Mouse (Mus musculus): ENCODE measurements around the gene Olfr1115. TPM values are rescaled to one million over a fixed set of nuclear protein-coding genes. Genes with fewer than 3 reads are reported as not detected.
"Not testable (repeated sequence)": the region's sequence is repeated elsewhere in the genome, so short reads cannot be mapped to it uniquely, and the experiment has no call there.

Olfr1115 gene
- polyA plus RNA-seq (2012; fragmentation: generic; extraction: Trizol): not detected

DNA sequence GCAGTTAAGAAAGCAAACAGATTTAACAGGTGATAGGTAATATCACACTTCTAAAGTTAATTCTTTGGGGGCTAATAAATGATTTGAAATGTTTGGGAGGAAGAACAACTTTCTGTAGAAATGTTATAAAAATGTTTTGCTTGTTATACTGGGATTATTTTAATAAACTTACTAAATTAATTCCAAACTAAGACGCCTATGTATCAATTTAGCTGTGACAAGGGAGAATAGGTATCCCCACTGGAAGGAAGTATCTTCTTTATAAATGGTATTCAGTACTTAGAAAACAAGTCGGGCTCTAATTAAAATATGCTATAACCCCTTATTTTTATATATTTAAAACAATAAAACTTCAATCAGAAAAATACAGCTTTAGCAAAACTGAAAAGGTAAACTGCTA lies at the start of gene Olfr1115:
Gene Olfr1115 (plus strand): TSS at position 301 of the 400 bp plus-strand sequence.
- H3K4me2 ChIP-seq (ENCODE audit: low read depth): no peak within 1 kb of the TSS
- H3K4me3 ChIP-seq: no peak within 1 kb of the TSS

DNA sequence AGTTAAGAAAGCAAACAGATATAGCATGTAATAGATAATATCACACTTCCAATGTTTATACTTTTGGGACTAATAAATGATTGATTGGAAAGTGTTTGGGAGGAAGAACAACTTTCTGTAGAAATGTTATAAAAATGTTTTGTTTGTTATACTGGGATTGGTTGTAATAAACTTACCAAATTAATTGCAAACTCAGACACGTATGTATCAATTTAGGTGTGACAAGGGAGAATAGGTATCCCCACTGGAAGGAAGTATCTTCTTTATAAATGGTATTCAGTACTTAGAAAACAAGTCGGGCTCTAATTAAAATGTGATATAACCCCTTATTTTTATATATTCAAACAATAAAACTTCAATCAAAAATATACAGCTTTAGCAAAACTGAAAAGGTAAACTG lies 39.1 kb upstream of the Olfr1115 start, which contains the start of gene Olfr1113:
Gene Olfr1113 (plus strand): TSS at position 301 of the 400 bp plus-strand sequence.
- no peak for TF ChIP-seq TCF12 (IDR thresholded peaks at IDR 0.05; ENCODE audit: insufficient read depth, poor library complexity, severe bottlenecking)
- TF ChIP-seq USF1 (IDR thresholded peaks at IDR 0.05; ENCODE audit: low read depth): no peak
- no peak for TF ChIP-seq POLR2AphosphoS2 (IDR thresholded peaks at IDR 0.05; ENCODE audit: insufficient read length, low read depth)
- no peak for TF ChIP-seq MYOD1 (IDR thresholded peaks at IDR 0.05; ENCODE audit: control insufficient read depth in 1 of 3, insufficient read length in 2 of 3, low read depth in 2 of 3)
- no peak for TF ChIP-seq E2F4 (IDR thresholded peaks at IDR 0.05; ENCODE audit: insufficient read depth)
- no peak for TF ChIP-seq POLR2A (IDR thresholded peaks at IDR 0.05; ENCODE audit: insufficient read length, low read depth)
- no peak for TF ChIP-seq CEBPB (IDR thresholded peaks at IDR 0.05; ENCODE audit: insufficient read depth, poor library complexity, severe bottlenecking)
- no peak for TF ChIP-seq SRF (IDR thresholded peaks at IDR 0.05; ENCODE audit: control insufficient read depth, insufficient read length, low read depth)
- no peak for TF ChIP-seq MYOG (IDR thresholded peaks at IDR 0.05; ENCODE audit: control insufficient read depth in 1 of 3, insufficient read depth in 1 of 3, insufficient read length in 2 of 3, low read depth in 2 of 3)
- no peak within 1 kb of the TSS for H3K4me2 ChIP-seq (ENCODE audit: low read depth)

More for the DNA sequence above, at the start of gene Olfr1115:
- TF ChIP-seq TCF3 (IDR thresholded peaks at IDR 0.05; ENCODE audit: insufficient read length, low read depth) (no peak), POLR2AphosphoS2 (IDR thresholded peaks at IDR 0.05; ENCODE audit: insufficient read length, low read depth) (no peak), POLR2A (IDR thresholded peaks at IDR 0.05; ENCODE audit: insufficient read length, low read depth) (no peak), TCF12 (IDR thresholded peaks at IDR 0.05; ENCODE audit: insufficient read depth, poor library complexity, severe bottlenecking) (no peak), MAX (IDR thresholded peaks at IDR 0.05; ENCODE audit: low read depth) (no peak), E2F4 (IDR thresholded peaks at IDR 0.05; ENCODE audit: insufficient read depth) (no peak), REST (IDR thresholded peaks at IDR 0.05; ENCODE audit: insufficient read depth, insufficient read length) (no peak), CEBPB (IDR thresholded peaks at IDR 0.05; ENCODE audit: insufficient read depth, poor library complexity, severe bottlenecking) (no peak), SRF (IDR thresholded peaks at IDR 0.05; ENCODE audit: control insufficient read depth, insufficient read length, low read depth) (no peak), MYOD1 (IDR thresholded peaks at IDR 0.05; ENCODE audit: control insufficient read depth in 1 of 3, insufficient read length in 2 of 3, low read depth in 2 of 3) (no peak), USF1 (IDR thresholded peaks at IDR 0.05; ENCODE audit: low read depth) (no peak), MYOG (IDR thresholded peaks at IDR 0.05; ENCODE audit: control insufficient read depth in 1 of 3, insufficient read depth in 1 of 3, insufficient read length in 2 of 3, low read depth in 2 of 3) (no peak)
- no peaks in the 10 kb centered on the region for H3K79me2 ChIP-seq (ENCODE audit: control insufficient read depth, insufficient read depth)
- no peaks in the 10 kb centered on the region for H3K27me3 ChIP-seq (ENCODE audit: control insufficient read depth, insufficient read depth, insufficient read length)
- no peaks in the 10 kb centered on the region for H3K36me3 ChIP-seq (ENCODE audit: control insufficient read depth, insufficient read depth)
- H3ac ChIP-seq (ENCODE audit: control insufficient read depth, insufficient read length): no peak within 1 kb of the TSS

DNA sequence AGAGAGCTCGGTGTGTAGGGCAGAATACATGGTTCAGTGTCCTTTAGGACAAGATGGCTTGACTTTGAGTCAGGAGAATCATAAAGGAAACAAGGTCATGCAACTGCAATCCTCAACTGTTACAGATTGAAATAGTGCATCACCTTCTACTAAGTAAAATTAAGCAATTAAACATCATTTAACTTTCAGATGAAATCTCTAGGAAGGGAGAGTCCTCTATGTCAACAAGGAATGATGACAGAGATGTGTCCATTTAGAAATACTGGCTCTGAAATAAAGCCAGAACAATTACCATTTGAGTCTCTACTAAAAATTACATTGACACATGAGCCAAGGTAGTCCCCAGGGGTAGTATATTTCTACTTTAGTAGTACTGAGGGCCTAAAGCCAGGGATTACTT lies 19.4 kb downstream of the Olfr1115 start, which contains the start of gene Olfr1116:
Gene Olfr1116 (plus strand): TSS at position 301 of the 400 bp plus-strand sequence.
- Histone ChIP-seq H3K79me2 (ENCODE audit: control insufficient read depth, insufficient read depth) (no peaks in the 10 kb centered on the region), H3K36me3 (ENCODE audit: control insufficient read depth, insufficient read depth) (no peaks in the 10 kb centered on the region), H3ac (ENCODE audit: control insufficient read depth, insufficient read length) (no peak within 1 kb of the TSS), H3K27me3 (ENCODE audit: control insufficient read depth, insufficient read depth, insufficient read length) (no peaks in the 10 kb centered on the region), H3K4me2 (ENCODE audit: low read depth) (no peak within 1 kb of the TSS), H3K4me3 (no peak within 1 kb of the TSS)
- TF ChIP-seq MAX (IDR thresholded peaks at IDR 0.05; ENCODE audit: low read depth) (no peak), TCF12 (IDR thresholded peaks at IDR 0.05; ENCODE audit: insufficient read depth, poor library complexity, severe bottlenecking) (no peak), E2F4 (IDR thresholded peaks at IDR 0.05; ENCODE audit: insufficient read depth) (no peak), POLR2AphosphoS2 (IDR thresholded peaks at IDR 0.05; ENCODE audit: insufficient read length, low read depth) (no peak), USF1 (IDR thresholded peaks at IDR 0.05; ENCODE audit: low read depth) (no peak), POLR2A (IDR thresholded peaks at IDR 0.05; ENCODE audit: insufficient read length, low read depth) (no peak), CEBPB (IDR thresholded peaks at IDR 0.05; ENCODE audit: insufficient read depth, poor library complexity, severe bottlenecking) (no peak), TCF3 (IDR thresholded peaks at IDR 0.05; ENCODE audit: insufficient read length, low read depth) (no peak), REST (IDR thresholded peaks at IDR 0.05; ENCODE audit: insufficient read depth, insufficient read length) (no peak), MYOG (IDR thresholded peaks at IDR 0.05; ENCODE audit: control insufficient read depth in 1 of 3, insufficient read depth in 1 of 3, insufficient read length in 2 of 3, low read depth in 2 of 3) (no peak), MYOD1 (IDR thresholded peaks at IDR 0.05; ENCODE audit: control insufficient read depth in 1 of 3, insufficient read length in 2 of 3, low read depth in 2 of 3) (no peak), SRF (IDR thresholded peaks at IDR 0.05; ENCODE audit: control insufficient read depth, insufficient read length, low read depth) (no peak)

More for the DNA sequence above, 39.1 kb upstream of the Olfr1115 start, which contains the start of gene Olfr1113:
- H3K27me3 ChIP-seq (ENCODE audit: control insufficient read depth, insufficient read depth, insufficient read length): no peaks in the 10 kb centered on the region
- no peaks in the 10 kb centered on the region for H3K36me3 ChIP-seq (ENCODE audit: control insufficient read depth, insufficient read depth)
- H3K4me3 ChIP-seq: no peak within 1 kb of the TSS
- H3K79me2 ChIP-seq (ENCODE audit: control insufficient read depth, insufficient read depth): no peaks in the 10 kb centered on the region
- no peak within 1 kb of the TSS for H3ac ChIP-seq (ENCODE audit: control insufficient read depth, insufficient read length)

DNA sequence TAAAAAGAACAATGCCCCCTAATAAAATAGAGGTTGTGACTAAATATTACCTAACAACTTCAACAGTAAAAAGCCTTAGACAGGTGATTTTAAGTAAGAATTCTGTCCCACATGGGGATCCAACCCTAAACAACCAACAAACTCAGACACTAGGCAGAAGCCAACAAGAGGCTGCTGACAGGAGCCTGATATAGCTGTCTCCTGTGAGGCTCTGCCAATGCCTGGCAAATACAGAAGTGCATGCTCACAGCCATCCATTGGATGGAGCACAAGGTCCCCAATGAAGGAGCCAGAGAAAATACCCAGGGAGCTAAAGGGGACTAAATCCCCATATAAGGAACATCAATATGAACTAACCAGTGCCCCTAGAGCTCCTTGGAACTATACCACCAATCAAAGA lies 46.2 kb downstream of the Olfr1115 start:
- not testable (repeated sequence) for H3K4me3 ChIP-seq; H3K36me3 ChIP-seq (ENCODE audit: control insufficient read depth, insufficient read depth); H3K79me2 ChIP-seq (ENCODE audit: control insufficient read depth, insufficient read depth); H3K27me3 ChIP-seq (ENCODE audit: control insufficient read depth, insufficient read depth, insufficient read length); H3K4me2 ChIP-seq (ENCODE audit: low read depth); H3ac ChIP-seq (ENCODE audit: control insufficient read depth, insufficient read length)

Other genes with a start within 250 kb of the Olfr1115 start
- not detected for gene Olfr1102, start 249.6 kb upstream of the Olfr1115 start, polyA plus RNA-seq (2012; fragmentation: generic; extraction: Trizol)
- not detected for gene Olfr1104, start 220.9 kb upstream of the Olfr1115 start, polyA plus RNA-seq (2012; fragmentation: generic; extraction: Trizol)
- not detected for gene Olfr1105, start 211.5 kb upstream of the Olfr1115 start, polyA plus RNA-seq (2012; fragmentation: generic; extraction: Trizol)
- gene Olfr1106, start 195.7 kb upstream of the Olfr1115 start, polyA plus RNA-seq (2012; fragmentation: generic; extraction: Trizol): not detected
- not detected for gene Olfr1107, start 172.2 kb upstream of the Olfr1115 start, polyA plus RNA-seq (2012; fragmentation: generic; extraction: Trizol)
- gene Olfr1109, start 152.0 kb upstream of the Olfr1115 start, polyA plus RNA-seq (2012; fragmentation: generic; extraction: Trizol): not detected
- gene Olfr259, start 133.4 kb upstream of the Olfr1115 start, polyA plus RNA-seq (2012; fragmentation: generic; extraction: Trizol): not detected
- not detected for gene Olfr1110, start 107.7 kb upstream of the Olfr1115 start, polyA plus RNA-seq (2012; fragmentation: generic; extraction: Trizol)
- gene Olfr1111, start 95.4 kb upstream of the Olfr1115 start, polyA plus RNA-seq (2012; fragmentation: generic; extraction: Trizol): not detected
- gene Olfr1112, start 60.2 kb upstream of the Olfr1115 start, polyA plus RNA-seq (2012; fragmentation: generic; extraction: Trizol): not detected
- gene Olfr1113, start 39.0 kb upstream of the Olfr1115 start, polyA plus RNA-seq (2012; fragmentation: generic; extraction: Trizol): not detected
- gene Olfr1116, start 19.5 kb downstream of the Olfr1115 start, polyA plus RNA-seq (2012; fragmentation: generic; extraction: Trizol): not detected
- not detected for gene Olfr1118, start 59.6 kb downstream of the Olfr1115 start, polyA plus RNA-seq (2012; fragmentation: generic; extraction: Trizol)
- not detected for gene Olfr1120, start 106.8 kb downstream of the Olfr1115 start, polyA plus RNA-seq (2012; fragmentation: generic; extraction: Trizol)
- gene Olfr1121, start 121.9 kb downstream of the Olfr1115 start, polyA plus RNA-seq (2012; fragmentation: generic; extraction: Trizol): not detected
- not detected for gene Olfr1122, start 137.8 kb downstream of the Olfr1115 start, polyA plus RNA-seq (2012; fragmentation: generic; extraction: Trizol)
- not detected for gene Olfr1123, start 168.6 kb downstream of the Olfr1115 start, polyA plus RNA-seq (2012; fragmentation: generic; extraction: Trizol)
- not detected for gene Olfr1124, start 182.3 kb downstream of the Olfr1115 start, polyA plus RNA-seq (2012; fragmentation: generic; extraction: Trizol)
- gene Olfr1126, start 205.9 kb downstream of the Olfr1115 start, polyA plus RNA-seq (2012; fragmentation: generic; extraction: Trizol): not detected
- not detected for gene Pramel7, start 249.1 kb downstream of the Olfr1115 start, polyA plus RNA-seq (2012; fragmentation: generic; extraction: Trizol)